Mouse (Mus musculus) liver, postnatal 0 days (tissue): ENCODE results near the gene Olfr788. TPM values are rescaled to one million over a fixed set of nuclear protein-coding genes. Genes with fewer than 3 reads are reported as not detected.

ENCODE experiments used
- ATAC-seq: fragments of 200-750 bp; cut with Nextera tagmentation; 2 replicates; pipeline ENCODE4 v1.8.0; 2017; ENCODE audit warnings: mild to moderate bottlenecking, moderate library complexity
- DNase-seq: peaks from one replicate; pipeline ENCODE4 v3.0.0-alpha.2; 2016
- H3K27ac ChIP-seq: fragments of 300-500 bp; sonication (generic); 2 replicates; pipeline ENCODE4 v1.5.1; 2014; ENCODE audit warnings: antibody characterized with exemption, moderate library complexity, mild to moderate bottlenecking, low read depth
- H3K27me3 ChIP-seq: fragments of 300-500 bp; sonication (generic); 2 replicates; pipeline ENCODE4 v1.6.1; 2014; ENCODE audit warnings: low read length, control low read depth, mixed read lengths; ENCODE audit not compliant: insufficient read depth
- H3K36me3 ChIP-seq: fragments of 300-500 bp; sonication (generic); replicated peaks from 2 replicates; pipeline ENCODE4 v1.6.1; 2014; ENCODE audit warnings: mild to moderate bottlenecking, control low read depth, low read length, moderate library complexity, mixed read lengths; ENCODE audit not compliant: insufficient read depth
- H3K4me1 ChIP-seq: fragments of 300-500 bp; sonication (generic); 2 replicates; pipeline ENCODE4 v1.6.1; 2014; ENCODE audit warnings: antibody characterized with exemption, mild to moderate bottlenecking, control low read depth; ENCODE audit not compliant: insufficient read depth
- H3K4me2 ChIP-seq: fragments of 300-500 bp; sonication (generic); 2 replicates; pipeline ENCODE4 v1.6.1; 2014; ENCODE audit warnings: low read depth, mild to moderate bottlenecking, low read length, moderate library complexity, mixed read lengths
- H3K4me3 ChIP-seq: fragments of 300-500 bp; sonication (generic); 2 replicates; pipeline ENCODE4 v1.5.1; 2014; ENCODE audit warnings: low read depth, low read length
- H3K9ac ChIP-seq: fragments of 300-500 bp; sonication (generic); replicated peaks from 2 replicates; pipeline ENCODE4 v1.6.1; 2014; ENCODE audit warnings: mild to moderate bottlenecking, moderate library complexity
- H3K9me3 ChIP-seq: fragments of 300-500 bp; sonication (generic); 2 replicates; pipeline ENCODE4 v1.6.1; 2016; ENCODE audit warnings: mild to moderate bottlenecking, control low read depth, low read length, mixed read lengths
- CTCF ChIP-seq: sonication (generic); IDR thresholded peaks from 2 replicates; pipeline ENCODE4 v1.5.1; 2016; ENCODE audit warnings: antibody characterized with exemption, low read depth
- EP300 ChIP-seq: IDR thresholded peaks from 2 replicates; pipeline ENCODE4 v1.6.1; 2016; ENCODE audit warnings: antibody characterized with exemption, low read depth, mild to moderate bottlenecking
- WGBS: fragments of 180-500 bp; shearing (Covaris S2); extraction: QIAGEN DNeasy Blood & Tissue Kit; methylation state at CpG from one replicate; pipeline ENCODE4 v1.1.7; 2014; ENCODE audit not compliant: insufficient replicate concordance; 5-methylcytosine and 5-hydroxymethylcytosine counted together
- polyA plus RNA-seq: library from polyadenylated mRNA; unstranded; fragments of >200 nt; fragmentation: Nextera tagmentation; extraction: Ambion mirVana; gene quantifications from 2 replicates; pipeline ENCODE4 v1.2.1, GENCODE M21; 2015

Gene Olfr788
- polyA plus RNA-seq, result not detected in 2 replicates

DNA sequence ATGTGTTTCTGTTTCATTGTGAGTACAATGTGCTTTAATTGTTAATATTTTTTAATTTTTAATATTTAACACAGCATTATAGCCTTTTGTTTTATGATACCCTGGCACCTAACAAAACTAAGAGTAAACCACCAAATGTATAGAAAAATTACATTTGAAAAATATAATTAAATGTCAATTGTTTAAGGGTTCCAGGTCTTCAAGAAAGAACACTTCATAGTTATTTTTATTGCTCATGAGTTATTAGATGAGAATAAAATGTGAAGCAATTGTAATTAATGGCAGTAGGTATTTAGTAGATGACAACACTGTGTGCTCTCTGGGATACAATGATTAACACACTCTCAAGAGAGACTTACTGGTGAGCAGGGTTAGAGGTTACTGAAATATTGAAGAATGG lies at the start of gene Olfr788:
Gene Olfr788, plus strand, starts transcription at position 301 of the 400 bp plus-strand sequence.
- H3K4me3 ChIP-seq, result no peak within 1 kb of the TSS
- no peak within 1 kb of the TSS for H3K9ac ChIP-seq
- ATAC-seq (no peak), DNase-seq (no peak)
- H3K9me3 ChIP-seq, result no peaks in the 10 kb centered on the region
- TF ChIP-seq CTCF (no peak), EP300 (no peak)
- no peaks in the 10 kb centered on the region for H3K36me3 ChIP-seq
- no peak within 1 kb of the TSS for H3K27ac ChIP-seq
- H3K27me3 ChIP-seq, result no peaks in the 10 kb centered on the region
- H3K4me1 ChIP-seq, result no peaks in the 10 kb centered on the region
- H3K4me2 ChIP-seq, result no peak within 1 kb of the TSS

DNA sequence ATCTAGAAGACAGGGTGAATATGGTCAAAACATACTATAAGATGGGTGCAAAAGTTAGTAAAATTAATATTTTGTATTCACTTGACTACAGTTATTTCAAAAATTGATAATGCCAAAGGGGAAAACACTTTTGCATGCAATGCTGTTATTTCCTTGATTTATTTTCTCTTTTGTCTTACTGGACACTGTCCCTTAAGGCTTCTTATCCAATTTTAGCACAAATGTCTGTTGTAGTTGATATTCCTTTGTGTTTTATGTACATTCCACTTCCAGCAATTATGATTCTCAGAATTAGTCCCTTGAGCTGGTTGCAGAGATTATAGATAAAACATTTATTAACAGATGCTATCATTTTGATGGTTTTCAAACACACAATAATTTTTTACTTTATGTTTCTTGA lies 43.8 kb upstream of the Olfr788 start, which contains the start of gene Olfr786:
Gene Olfr786, plus strand, starts transcription at position 301 of the 400 bp plus-strand sequence.
- Histone ChIP-seq H3K4me2 (no peak within 1 kb of the TSS), H3K9ac (no peak within 1 kb of the TSS), H3K27me3 (no peaks in the 10 kb centered on the region), H3K9me3 (peaks cover 2% of the 10 kb centered on the region; the same call in 1 of the 2 replicates), H3K4me1 (no peaks in the 10 kb centered on the region), H3K4me3 (no peak within 1 kb of the TSS), H3K27ac (no peak within 1 kb of the TSS), H3K36me3 (no peaks in the 10 kb centered on the region)
- TF ChIP-seq CTCF (no peak), EP300 (no peak)
- no peak for DNase-seq
- no peak for ATAC-seq

DNA sequence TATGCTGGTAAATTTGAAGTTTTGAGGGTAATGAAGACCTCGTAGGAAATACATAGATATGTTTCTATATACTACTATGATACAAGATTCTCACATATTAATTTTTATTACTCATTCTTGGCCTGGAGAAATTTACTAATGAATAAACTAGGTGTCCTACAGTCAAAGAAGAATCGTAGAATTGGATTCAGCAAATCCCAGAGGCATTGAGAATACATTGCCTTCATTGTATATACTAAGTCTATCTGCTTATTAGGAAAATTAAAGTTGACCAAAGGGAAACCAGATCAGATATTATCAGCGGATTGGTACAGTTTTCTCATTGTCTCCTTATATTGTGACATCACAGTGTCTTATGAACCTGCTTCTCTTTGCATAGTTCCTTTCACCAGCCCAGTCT lies 9.2 kb upstream of the Olfr788 start, which contains the start of gene Olfr787:
Gene Olfr787, plus strand, starts transcription at position 301 of the 400 bp plus-strand sequence.
- TF ChIP-seq EP300 (no peak), CTCF (no peak)
- Histone ChIP-seq H3K4me1 (no peaks in the 10 kb centered on the region), H3K36me3 (no peaks in the 10 kb centered on the region), H3K4me2 (no peak within 1 kb of the TSS), H3K27ac (no peak within 1 kb of the TSS), H3K9me3 (no peaks in the 10 kb centered on the region), H3K27me3 (no peaks in the 10 kb centered on the region), H3K4me3 (no peak within 1 kb of the TSS), H3K9ac (no peak within 1 kb of the TSS)
- WGBS, result 65% methylated on average over 3 of the region's 3 CpGs
- ATAC-seq (no peak), DNase-seq (no peak)

DNA sequence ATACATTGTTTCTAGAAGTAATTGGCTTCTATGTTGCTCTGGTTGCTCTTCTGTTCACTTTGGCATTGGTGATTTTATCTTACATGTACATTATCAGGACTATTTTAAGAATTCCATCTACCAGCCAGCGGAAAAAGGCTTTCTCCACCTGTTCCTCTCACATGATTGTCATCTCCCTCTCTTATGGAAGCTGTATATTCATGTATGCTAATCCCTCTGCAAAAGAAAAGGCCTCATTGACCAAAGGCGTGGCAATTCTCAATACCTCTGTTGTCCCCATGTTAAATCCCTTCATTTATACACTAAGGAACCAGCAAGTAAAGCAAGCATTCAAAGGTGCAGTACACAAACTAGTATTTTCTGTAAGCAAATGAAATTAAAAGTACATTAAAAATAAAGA lies 2.5 kb downstream of the Olfr788 start:
- no peaks in the 10 kb centered on the region for H3K9me3 ChIP-seq
- no peak for DNase-seq
- H3K27ac ChIP-seq, result no peak overlapping the region
- H3K27me3 ChIP-seq, result no peaks in the 10 kb centered on the region
- H3K4me2 ChIP-seq, result no peak overlapping the region
- no peak for TF ChIP-seq EP300
- no peak for TF ChIP-seq CTCF
- no peaks in the 10 kb centered on the region for H3K4me1 ChIP-seq
- no peak overlapping the region for H3K4me3 ChIP-seq
- no peak for ATAC-seq
- H3K9ac ChIP-seq, result no peak overlapping the region
- no peaks in the 10 kb centered on the region for H3K36me3 ChIP-seq
- WGBS, result 68% methylated on average over 2 of the region's 2 CpGs

DNA sequence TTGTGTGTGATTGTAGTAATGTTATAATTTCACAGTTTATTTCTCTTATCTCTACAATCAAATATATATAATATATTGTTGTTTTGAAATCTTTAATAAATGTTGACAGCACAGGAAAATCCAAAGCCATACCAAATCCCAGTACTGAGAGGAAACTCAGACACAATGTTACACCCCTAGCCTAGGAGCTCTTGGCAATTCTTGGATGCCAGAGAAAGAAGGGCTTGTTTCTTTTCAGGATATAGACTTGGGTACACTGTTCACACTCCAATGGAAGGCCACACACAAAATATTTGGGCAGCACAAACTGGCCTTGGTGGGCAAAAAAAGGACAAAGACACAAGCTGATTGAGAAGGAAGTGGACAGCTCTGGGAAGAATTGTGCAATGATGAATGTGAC lies 2.9 kb downstream of the Olfr788 start:
- Histone ChIP-seq H3K9ac (no peak overlapping the region), H3K4me1 (no peaks in the 10 kb centered on the region), H3K4me3 (no peak overlapping the region), H3K27me3 (no peaks in the 10 kb centered on the region), H3K9me3 (no peaks in the 10 kb centered on the region), H3K36me3 (no peaks in the 10 kb centered on the region), H3K27ac (no peak overlapping the region), H3K4me2 (no peak overlapping the region)
- DNase-seq, result no peak
- TF ChIP-seq CTCF (no peak), EP300 (no peak)
- no peak for ATAC-seq

DNA sequence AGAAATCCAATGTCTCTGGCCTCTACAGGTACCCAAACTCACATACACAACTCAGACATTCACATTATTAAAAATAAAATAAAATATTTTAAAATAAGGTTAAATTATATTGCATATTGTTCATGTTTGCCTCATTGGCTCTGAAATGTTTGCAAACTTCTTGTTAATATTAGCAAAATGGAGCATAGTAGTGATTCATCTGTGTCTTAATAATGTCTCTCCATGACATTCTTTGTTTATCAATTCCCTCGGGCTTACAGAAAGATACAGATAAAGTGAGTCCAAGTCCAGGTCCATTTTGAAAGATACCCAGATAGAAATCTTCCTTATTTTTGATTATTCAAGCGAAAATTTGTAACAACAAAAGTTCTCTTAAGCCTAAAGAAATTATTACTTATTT lies 13.7 kb downstream of the Olfr788 start, which contains the start of gene Olfr789:
Gene Olfr789, plus strand, starts transcription at position 301 of the 400 bp plus-strand sequence.
- ATAC-seq, result no peak
- TF ChIP-seq EP300 (no peak), CTCF (no peak)

DNA sequence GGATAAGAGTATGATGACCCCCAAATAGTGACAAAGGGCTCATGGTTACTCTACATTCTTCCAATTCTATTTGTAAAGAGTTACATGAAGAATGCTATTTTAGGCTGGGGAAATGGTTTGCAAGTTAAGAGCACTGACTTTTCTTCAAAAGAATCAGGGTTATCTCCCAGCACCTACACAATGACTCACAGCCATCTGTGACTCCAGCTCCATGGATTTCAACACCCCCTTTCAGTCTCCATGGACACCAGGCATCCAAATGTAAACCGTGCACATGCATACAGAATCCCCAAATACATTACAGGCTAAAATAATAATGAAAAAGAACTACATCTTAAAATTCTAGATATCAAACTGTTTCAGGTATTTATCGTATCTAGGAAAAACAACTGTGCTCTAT lies 19.3 kb downstream of the Olfr788 start:
- H3K27ac ChIP-seq, result no peak overlapping the region
- no peaks in the 10 kb centered on the region for H3K27me3 ChIP-seq
- TF ChIP-seq CTCF, result no peak
- TF ChIP-seq EP300, result no peak
- no peak for DNase-seq
- no peak overlapping the region for H3K4me3 ChIP-seq
- no peaks in the 10 kb centered on the region for H3K4me1 ChIP-seq
- no peak overlapping the region for H3K4me2 ChIP-seq
- WGBS, result 72% methylated on average over 2 of the region's 2 CpGs
- no peaks in the 10 kb centered on the region for H3K9me3 ChIP-seq
- no peak overlapping the region for H3K9ac ChIP-seq
- ATAC-seq, result no peak
- no peaks in the 10 kb centered on the region for H3K36me3 ChIP-seq

More for the DNA sequence above, 13.7 kb downstream of the Olfr788 start, which contains the start of gene Olfr789:
- Histone ChIP-seq H3K4me3 (no peak within 1 kb of the TSS), H3K9ac (no peak within 1 kb of the TSS), H3K36me3 (no peaks in the 10 kb centered on the region), H3K4me2 (no peak within 1 kb of the TSS), H3K27ac (no peak within 1 kb of the TSS), H3K9me3 (no peaks in the 10 kb centered on the region), H3K27me3 (no peaks in the 10 kb centered on the region), H3K4me1 (no peaks in the 10 kb centered on the region)
- WGBS, result 43% methylated on average over 2 of the region's 2 CpGs
- no peak for DNase-seq
